Mouse (Mus musculus) liver, adult 2 months (tissue): ENCODE data around the gene Ndufb5. TPM values are rescaled to one million over a fixed set of nuclear protein-coding genes. Genes with fewer than 3 reads are reported as not detected.
"Not testable (repeated sequence)": the region's sequence is repeated elsewhere in the genome, so short reads cannot be mapped to it uniquely, and the experiment has no call there.

ENCODE experiments used
- DNase-seq: peaks from one replicate; pipeline ENCODE4 v3.0.0-alpha.2; 2011; ENCODE audit warnings: low read depth, low spot score; ENCODE audit errors: extremely low read depth
- H3K27ac ChIP-seq: fragments of 200-500 bp; replicated peaks from 2 replicates; pipeline ENCODE4 v1.5.1; 2012; ENCODE audit warnings: low read depth, mild to moderate bottlenecking, control low read depth, inconsistent platforms, low read length; ENCODE audit not compliant: insufficient read depth
- H3K27me3 ChIP-seq: fragments of 200-500 bp; 2 replicates; pipeline ENCODE4 v1.6.1; 2012; ENCODE audit warnings: mild to moderate bottlenecking, moderate library complexity, low read length, inconsistent platforms; ENCODE audit not compliant: control insufficient read depth, insufficient read depth
- H3K36me3 ChIP-seq: fragments of 200-500 bp; 2 replicates; pipeline ENCODE4 v1.6.1; 2012; ENCODE audit warnings: low read length, inconsistent platforms; ENCODE audit not compliant: control insufficient read depth, insufficient read depth
- H3K4me1 ChIP-seq: fragments of 200-500 bp; 2 replicates; pipeline ENCODE4 v1.6.1; 2011; ENCODE audit warnings: low read length; ENCODE audit not compliant: control insufficient read depth, insufficient read depth
- H3K4me3 ChIP-seq: fragments of 200-500 bp; 2 replicates; pipeline ENCODE4 v1.5.1; 2011; ENCODE audit warnings: low read depth, mild to moderate bottlenecking, control low read depth, low read length, moderate library complexity; ENCODE audit not compliant: insufficient read depth
- H3K79me2 ChIP-seq: fragments of 200-500 bp; 2 replicates; pipeline ENCODE4 v1.6.1; 2012; ENCODE audit warnings: inconsistent platforms, mild to moderate bottlenecking, low read length, moderate library complexity; ENCODE audit not compliant: control insufficient read depth, insufficient read depth
- H3K9ac ChIP-seq: fragments of 200-500 bp; 2 replicates; pipeline ENCODE4 v1.6.1; 2012; ENCODE audit warnings: low read depth, mild to moderate bottlenecking, control low read depth, inconsistent platforms, low read length
- CTCF ChIP-seq: fragments of 200-500 bp; IDR thresholded peaks from 2 replicates; pipeline ENCODE4 v1.5.1; 2011; ENCODE audit warnings: low read depth, low read length, control low read depth
- POLR2A ChIP-seq: fragments of 200-500 bp; IDR thresholded peaks from 2 replicates; pipeline ENCODE4 v1.6.1; 2011; ENCODE audit warnings: low read length, control low read depth; ENCODE audit not compliant: insufficient read depth; ENCODE audit errors: extremely low read depth
- WGBS: fragments of 180-500 bp; shearing (Covaris S2); methylation state at CpG from one replicate; pipeline ENCODE4 v1.1.7; 2018; 5-methylcytosine and 5-hydroxymethylcytosine counted together
- polyA plus RNA-seq: library from polyadenylated mRNA; depleted of rRNA; stranded (reverse); fragments of >200 nt; gene quantifications from 2 replicates; pipeline ENCODE4 v1.2.3, GENCODE M21; 2012
- total RNA-seq: library from RNA; depleted of rRNA; stranded (reverse); fragments of >200 nt; gene quantifications from 2 replicates; pipeline ENCODE4 v1.2.3, GENCODE M21; 2014

The Ndufb5 gene
- total and polyA plus RNA-seq, 2 experiments = 279 to 375 TPM

- 93% methylated on average over 6 of the region's 6 CpGs for WGBS
- no peak for DNase-seq
- Histone ChIP-seq H3K4me3 (no peak overlapping the region), H3K27me3 (no peaks in the 10 kb centered on the region), H3K9ac (no peak overlapping the region), H3K27ac (no peak overlapping the region), H3K79me2 (peaks cover 10% of the 10 kb centered on the region; the same call in 1 of the 2 replicates), H3K36me3 (peaks cover 36% of the 10 kb centered on the region), H3K4me1 (no peaks in the 10 kb centered on the region)
- TF ChIP-seq CTCF = no peak
These were observed 8.2 kb downstream of the Ndufb5 start for GRCm38 (mm10) chr3:32745001-32745400.

GRCm38 (mm10) chr3:32745426-32745825 lies 8.6 kb downstream of the Ndufb5 start:
- peaks cover 10% of the 10 kb centered on the region; the same call in 1 of the 2 replicates for H3K79me2 ChIP-seq
- not testable (repeated sequence) for H3K4me3 ChIP-seq, DNase-seq, H3K27me3 ChIP-seq, H3K9ac ChIP-seq, H3K27ac ChIP-seq, H3K4me1 ChIP-seq
- peaks cover 39% of the 10 kb centered on the region for H3K36me3 ChIP-seq

DNA sequence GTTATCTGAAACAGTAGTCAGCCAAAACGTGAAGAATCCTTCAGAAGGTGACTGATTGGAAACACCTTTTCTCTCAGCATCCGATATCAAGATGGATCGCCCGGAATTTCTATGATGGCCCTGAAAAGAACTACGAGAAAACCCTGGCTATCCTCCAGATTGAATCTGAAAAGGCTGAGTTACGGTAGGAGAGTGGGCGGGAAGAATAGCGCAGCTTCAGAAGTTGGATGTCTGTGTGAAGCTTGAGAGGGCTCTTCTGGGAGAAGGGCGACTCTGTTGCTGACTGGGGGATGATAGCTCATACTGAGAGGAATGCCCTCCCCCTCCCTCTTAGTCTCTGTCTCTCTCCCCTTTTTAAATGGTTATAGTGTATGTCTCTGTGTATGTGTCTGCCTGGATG lies 11.6 kb downstream of the Ndufb5 start:
- no peak for TF ChIP-seq CTCF
- no peak for TF ChIP-seq POLR2A
- peaks cover 64% of the 10 kb centered on the region for H3K36me3 ChIP-seq

GRCm38 (mm10) chr3:32749820-32750579 lies 13.2 kb downstream of the Ndufb5 start:
- no peak for DNase-seq
- TF ChIP-seq CTCF = no peak
- TF ChIP-seq POLR2A = no peak
- Histone ChIP-seq H3K4me1 (no peaks in the 10 kb centered on the region), H3K79me2 (no peaks in the 10 kb centered on the region; the same call in 1 of the 2 replicates), H3K4me3 (no peak overlapping the region), H3K27me3 (no peaks in the 10 kb centered on the region), H3K9ac (no peak overlapping the region), H3K27ac (no peak overlapping the region), H3K36me3 (peaks cover 60% of the 10 kb centered on the region)
- 98% methylated on average over 4 of the region's 4 CpGs for WGBS

More for the DNA sequence above, 11.6 kb downstream of the Ndufb5 start:
- Histone ChIP-seq H3K79me2 (no peaks in the 10 kb centered on the region; the same call in 1 of the 2 replicates), H3K4me3 (no peak overlapping the region), H3K9ac (no peak overlapping the region), H3K4me1 (no peaks in the 10 kb centered on the region), H3K27ac (no peak overlapping the region), H3K27me3 (no peaks in the 10 kb centered on the region)
- DNase-seq = no peak
- 94% methylated on average over 9 of the region's 9 CpGs for WGBS

DNA sequence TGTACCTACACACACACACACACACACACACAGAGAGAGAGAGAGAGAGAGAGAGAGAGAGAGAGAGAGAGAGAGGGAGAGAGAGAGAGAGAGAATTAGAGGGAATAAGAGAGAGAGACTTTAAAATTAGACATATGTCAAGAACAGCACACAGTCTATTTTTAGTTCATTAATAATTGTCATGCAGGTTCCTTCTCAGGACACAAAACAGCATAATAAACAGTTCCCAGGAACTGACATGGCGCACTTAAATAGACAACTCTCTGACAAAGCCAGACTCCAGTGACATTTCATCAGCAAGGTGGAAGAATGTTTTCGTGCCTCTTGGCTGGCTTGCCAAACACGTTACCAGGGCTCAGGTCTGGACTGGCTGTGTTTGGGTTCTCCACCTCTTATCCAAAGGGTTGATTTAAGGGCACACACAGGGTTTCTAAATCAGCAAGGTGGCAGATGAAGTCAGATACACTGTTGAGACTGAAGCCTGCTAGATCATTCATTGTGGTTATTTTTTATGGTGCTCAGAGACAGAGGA lies 17.7 kb downstream of the Ndufb5 start:
- WGBS = 88% methylated on average over 3 of the region's 3 CpGs
- Histone ChIP-seq H3K27me3 (no peaks in the 10 kb centered on the region), H3K9ac (no peak overlapping the region), H3K4me3 (no peak overlapping the region), H3K36me3 (peaks cover 32% of the 10 kb centered on the region), H3K27ac (no peak overlapping the region), H3K4me1 (no peaks in the 10 kb centered on the region), H3K79me2 (no peaks in the 10 kb centered on the region)
- DNase-seq = no peak
- TF ChIP-seq CTCF (no peak), POLR2A (no peak)

- no peaks in the 10 kb centered on the region for H3K4me1 ChIP-seq
- H3K27me3 ChIP-seq = no peaks in the 10 kb centered on the region
- TF ChIP-seq CTCF = no peak
- no peak for TF ChIP-seq POLR2A
- no peak overlapping the region for H3K4me3 ChIP-seq
- DNase-seq = no peak
- 86% methylated on average over 5 of the region's 5 CpGs for WGBS
- H3K79me2 ChIP-seq = no peaks in the 10 kb centered on the region
- no peaks in the 10 kb centered on the region for H3K36me3 ChIP-seq
- H3K27ac ChIP-seq = no peak overlapping the region
- H3K9ac ChIP-seq = no peak overlapping the region
These were observed 22.4 kb downstream of the Ndufb5 start for GRCm38 (mm10) chr3:32759212-32759611.
